In the genomic region with DNA sequence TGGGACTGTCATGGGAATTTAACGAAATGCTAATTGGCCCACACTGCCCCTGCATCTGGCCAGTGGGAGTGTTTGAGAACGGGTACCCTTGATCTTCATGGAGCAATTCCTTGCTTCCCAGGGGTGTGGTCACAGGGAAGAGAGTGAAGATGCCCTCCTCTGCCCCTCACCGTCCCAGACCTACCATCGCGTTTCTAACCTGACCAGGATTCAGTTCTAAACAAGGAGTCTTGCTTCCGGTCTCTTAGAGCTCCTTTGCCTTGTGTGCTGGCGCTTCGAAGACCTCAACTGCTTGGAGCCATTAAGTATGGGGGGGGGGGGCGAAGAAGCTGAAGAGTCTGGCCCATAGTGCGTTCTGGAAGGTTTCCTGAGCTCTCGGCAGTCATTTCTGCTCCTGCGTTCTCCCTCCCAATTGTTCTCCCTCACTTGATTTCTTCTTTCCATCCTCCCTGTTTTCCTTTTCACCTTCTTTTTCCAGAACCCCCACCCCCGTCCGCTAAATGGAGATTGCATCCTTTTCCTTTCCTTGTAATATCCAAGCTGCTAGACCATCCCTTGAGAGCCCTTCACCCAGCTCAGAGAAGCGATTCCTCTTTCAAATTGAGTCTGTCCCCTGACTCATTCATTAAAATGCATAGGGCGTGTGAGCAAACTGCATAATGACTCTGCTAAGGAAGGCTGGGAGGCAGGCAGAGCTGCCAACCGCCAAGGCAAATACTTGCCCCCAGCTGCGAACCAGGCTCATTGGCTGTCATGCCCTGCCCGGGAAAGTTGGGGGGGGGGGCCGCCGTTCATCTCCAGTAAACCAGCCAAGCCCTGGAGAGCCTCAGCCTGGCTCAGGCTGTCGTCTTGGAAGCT, we compare ENCODE assay signal across 8 mouse cellular contexts. TPM values are rescaled to one million over a fixed set of nuclear protein-coding genes. Genes with fewer than 3 reads are reported as not detected.
DNase-seq lines count a peak whose midpoint lies in the region; ATAC-seq and TF ChIP-seq lines count a peak whose summit lies in the region.

No protein-coding gene starts in this region.

- H3K9ac ChIP-seq in liver, adult 2 months (ENCODE audit: low read depth, low read length): peak overlapping the region; percentile 16; the same call in 1 of the 2 replicates
- H3K9ac ChIP-seq in embryonic facial prominence, embryonic 13.5 days: peak overlapping the region; percentile 11; the same call in 1 of the 2 replicates
- H3K9ac ChIP-seq in stomach, embryonic 16.5 days (ENCODE audit: low read length): peak overlapping the region; percentile 24; the same call in 1 of the 2 replicates

- TF ChIP-seq CTCF in liver, adult 2 months (IDR thresholded peaks at IDR 0.05; ENCODE audit: low read depth, low read length): no peak
- TF ChIP-seq CTCF in layer of hippocampus, adult 2 months (conservative IDR thresholded peaks at IDR 0.05): no peak

- no peaks in the 10 kb centered on the region for H3K36me3 ChIP-seq in liver, adult 2 months (ENCODE audit: control insufficient read depth, insufficient read depth, low read length)
- H3K36me3 ChIP-seq in embryonic facial prominence, embryonic 13.5 days: 0 out of 2 replicates have a peak, but pooled peaks cover 3% of the 10 kb centered on the region
- H3K36me3 ChIP-seq in midbrain, embryonic 10.5 days: no peaks in the 10 kb centered on the region
- H3K36me3 ChIP-seq in stomach, embryonic 16.5 days (ENCODE audit: control insufficient read depth, insufficient read depth, low read length): no peaks in the 10 kb centered on the region

- H3K4me2 ChIP-seq in embryonic facial prominence, embryonic 13.5 days: peak overlapping the region; percentile 41
- H3K4me2 ChIP-seq in stomach, embryonic 16.5 days (ENCODE audit: low read depth, low read length): peak overlapping the region; percentile 35

- peaks cover 28% of the 10 kb centered on the region for H3K4me1 ChIP-seq in liver, adult 2 months (ENCODE audit: control insufficient read depth, insufficient read depth, low read length)
- peaks cover 33% of the 10 kb centered on the region for H3K4me1 ChIP-seq in embryonic facial prominence, embryonic 13.5 days
- H3K4me1 ChIP-seq in midbrain, embryonic 10.5 days: peaks cover 47% of the 10 kb centered on the region
- peaks cover 36% of the 10 kb centered on the region for H3K4me1 ChIP-seq in stomach, embryonic 16.5 days (ENCODE audit: control insufficient read depth, insufficient read depth, low read length)

- no peak for TF ChIP-seq POLR2A in liver, adult 2 months (IDR thresholded peaks at IDR 0.05; ENCODE audit: extremely low read depth, insufficient read depth, low read length)

- H3K27me3 ChIP-seq in liver, adult 2 months (ENCODE audit: control insufficient read depth, insufficient read depth, low read length): no peaks in the 10 kb centered on the region
- no peaks in the 10 kb centered on the region for H3K27me3 ChIP-seq in embryonic facial prominence, embryonic 13.5 days
- H3K27me3 ChIP-seq in midbrain, embryonic 10.5 days (ENCODE audit: low read depth, poor library complexity, severe bottlenecking): peaks cover 27% of the 10 kb centered on the region
- H3K27me3 ChIP-seq in stomach, embryonic 16.5 days (ENCODE audit: control insufficient read depth, insufficient read depth, low read length): no peaks in the 10 kb centered on the region

- peak overlapping the region; percentile 89 for H3K27ac ChIP-seq in liver, adult 2 months (replicated peaks; ENCODE audit: insufficient read depth, low read depth, low read length)
- peak overlapping the region; percentile 87 for H3K27ac ChIP-seq in embryonic facial prominence, embryonic 13.5 days
- peak overlapping the region; percentile 92 for H3K27ac ChIP-seq in layer of hippocampus, adult 2 months
- H3K27ac ChIP-seq in midbrain, embryonic 10.5 days (replicated peaks): peak overlapping the region; percentile 86
- peak overlapping the region; percentile 96 for H3K27ac ChIP-seq in stomach, embryonic 16.5 days (ENCODE audit: low read length)

- 42% methylated on average over 22 of the region's 22 CpGs for WGBS in liver, adult 2 months
- 14% methylated on average over 22 of the region's 22 CpGs for WGBS in embryonic facial prominence, embryonic 13.5 days
- WGBS in midbrain, embryonic 10.5 days: 13% methylated on average over 22 of the region's 22 CpGs
- 19% methylated on average over 22 of the region's 22 CpGs for WGBS in stomach, embryonic 16.5 days

- DNase-seq in liver, adult 2 months (ENCODE audit: extremely low read depth, low read depth, low spot score): no peak
- no peak for DNase-seq in liver
- DNase-seq in heart, postnatal 4 days: peak; percentile 15
- DNase-seq in layer of hippocampus, adult 2 months (ENCODE audit: low spot score in 2 of 2): peak; percentile 38 to 69
- peak; percentile 79 for DNase-seq in midbrain, embryonic 10.5 days (ENCODE audit: low spot score)
- no peak for DNase-seq in adrenal gland, adult 8-10 months

- no peaks in the 10 kb centered on the region; the same call in 1 of the 2 replicates for H3K79me2 ChIP-seq in liver, adult 2 months (ENCODE audit: control insufficient read depth, insufficient read depth, low read length)

- no peaks in the 10 kb centered on the region for H3K9me3 ChIP-seq in embryonic facial prominence, embryonic 13.5 days
- H3K9me3 ChIP-seq in midbrain, embryonic 10.5 days (replicated peaks): no peaks in the 10 kb centered on the region
- no peaks in the 10 kb centered on the region for H3K9me3 ChIP-seq in stomach, embryonic 16.5 days (replicated peaks; ENCODE audit: control insufficient read depth, low read length)

- ATAC-seq in embryonic facial prominence, embryonic 13.5 days (ENCODE audit: insufficient number of reproducible peaks, insufficient read depth, low FRiP score, low TSS enrichment, low read depth): no peak; the same call in 1 of the 2 replicates
- ATAC-seq in stomach, embryonic 16.5 days (ENCODE audit: insufficient read depth, low FRiP score): 0 out of 2 replicates have a peak, but pooled peaks have one; percentile 16

- no peak overlapping the region for H3K4me3 ChIP-seq in liver, adult 2 months (ENCODE audit: insufficient read depth, low read depth, low read length)
- no peak overlapping the region for H3K4me3 ChIP-seq in embryonic facial prominence, embryonic 13.5 days
- H3K4me3 ChIP-seq in layer of hippocampus, adult 2 months: peak overlapping the region; percentile 3; the same call in 1 of the 2 replicates
- H3K4me3 ChIP-seq in midbrain, embryonic 10.5 days: peak overlapping the region; percentile 37
- 0 out of 2 replicates have a peak overlapping the region, but pooled peaks have one; percentile 1 for H3K4me3 ChIP-seq in stomach, embryonic 16.5 days (replicated peaks; ENCODE audit: low read length)

RNA-seq across cellular contexts. Expression of a gene that starts 42.0 kb away (rescaled TPM):
- total RNA-seq in liver, adult 2 months (2014; rRNA removed): 42.3 and 63.2 TPM in 2 replicates
- 51.6 and 88.2 TPM in 2 replicates for polyA plus RNA-seq in liver, adult 2 months (2012; rRNA removed)
- polyA plus RNA-seq in embryonic facial prominence, embryonic 13.5 days (2015; fragmentation: Nextera tagmentation; extraction: Ambion mirVana): 95.1 and 108 TPM in 2 replicates
- 10 to 100 TPM; 40.7 to 43.4 TPM for total RNA-seq in heart, postnatal 4 days (2021)
- 100 to 1,000 TPM; 254 to 256 TPM for total RNA-seq in layer of hippocampus, adult 2 months (2021)
- polyA plus RNA-seq in midbrain, embryonic 10.5 days (2016; fragmentation: Nextera tagmentation; extraction: Ambion mirVana): 29.0 and 37.6 TPM in 2 replicates
- polyA plus RNA-seq in stomach, embryonic 16.5 days (2015; fragmentation: Nextera tagmentation; extraction: Ambion mirVana): 239 and 288 TPM in 2 replicates
- 100 to 1,000 TPM in 2 of 4 experiments, 10 to 100 TPM in 2; 62.9 to 122 (median 86.9) TPM for total RNA-seq in adrenal gland, adult 8-10 months (2022)

RNA-seq across cellular contexts. Expression of a gene that starts 53.0 kb away (rescaled TPM):
- total RNA-seq in liver, adult 2 months (2014; rRNA removed): 0.09 TPM in 1 of 2 replicates, not detected in the other
- polyA plus RNA-seq in liver, adult 2 months (2012; rRNA removed): not detected in 2 replicates
- polyA plus RNA-seq in embryonic facial prominence, embryonic 13.5 days (2015; fragmentation: Nextera tagmentation; extraction: Ambion mirVana): 0.37 TPM in 1 of 2 replicates, not detected in the other
- total RNA-seq in heart, postnatal 4 days (2021): not detected
- total RNA-seq in layer of hippocampus, adult 2 months (2021): 1 to 10 TPM; 1.7 to 2.4 TPM
- not detected in 2 replicates for polyA plus RNA-seq in midbrain, embryonic 10.5 days (2016; fragmentation: Nextera tagmentation; extraction: Ambion mirVana)
- polyA plus RNA-seq in stomach, embryonic 16.5 days (2015; fragmentation: Nextera tagmentation; extraction: Ambion mirVana): 0.18 and 0.31 TPM in 2 replicates
- under 1 TPM in 1 of 4 experiments, not detected in 3; 0.30 TPM for total RNA-seq in adrenal gland, adult 8-10 months (2022)

Comparison
In these comparisons a context has a peak if more than half of its experiments do, and no peak if none do; other contexts are left out.
1. DNase-seq: peak in heart, postnatal 4 days (single experiment), layer of hippocampus, adult 2 months (2 of 2) and midbrain, embryonic 10.5 days (single experiment); none in liver, adult 2 months (single experiment), liver (single experiment) and adrenal gland, adult 8-10 months (single experiment).
2. H3K4me3 ChIP-seq: peak in layer of hippocampus, adult 2 months (single experiment), midbrain, embryonic 10.5 days (single experiment) and stomach, embryonic 16.5 days (single experiment); none in liver, adult 2 months (single experiment) and embryonic facial prominence, embryonic 13.5 days (single experiment).
3. Peak in every context shown above with its lines, with median percentiles within 50 percentile points of each other: H3K27ac ChIP-seq and H3K9ac ChIP-seq.